Mouse (Mus musculus) MEL (cell line): ENCODE data around the gene Gm20696. TPM values are rescaled to one million over a fixed set of nuclear protein-coding genes. Genes with fewer than 3 reads are reported as not detected.

ENCODE experiments used
- DNase-seq: peaks from one replicate; pipeline ENCODE4 v3.0.0; 2011; ENCODE audit warnings: low read depth, low spot score
- H3K27ac ChIP-seq: 2 replicates; pipeline ENCODE4 v1.5.1; 2012; ENCODE audit warnings: low read depth, mild to moderate bottlenecking, control low read depth, low read length, moderate library complexity; ENCODE audit not compliant: control insufficient read depth
- H3K27me3 ChIP-seq, 2 experiments: fragments of 150-350 bp in 1 of 2; sonication (generic) in 1 of 2; 2 replicates each; pipeline ENCODE4 v1.6.1; 2012; ENCODE audit warnings: low read length in 2 of 2, mild to moderate bottlenecking in 2 of 2, improper control_type of control experiment in 1 of 2, moderate library complexity in 1 of 2; ENCODE audit not compliant: insufficient read depth in 2 of 2, control insufficient read depth in 1 of 2
- H3K36me3 ChIP-seq, 2 experiments: 2 replicates each; pipeline ENCODE4 v1.6.1; 2012 to 2014; ENCODE audit warnings: low read length in 2 of 2, improper control_type of control experiment in 1 of 2, inconsistent platforms in 1 of 2, mild to moderate bottlenecking in 1 of 2; ENCODE audit not compliant: insufficient read depth in 2 of 2, control insufficient read depth in 1 of 2
- H3K4me1 ChIP-seq, 2 experiments: fragments of 150-350 bp in 1 of 2; sonication (generic) in 1 of 2; 2 replicates each; pipeline ENCODE4 v1.6.1; 2012; ENCODE audit warnings: low read length in 2 of 2, improper control_type of control experiment in 1 of 2, mild to moderate bottlenecking in 1 of 2; ENCODE audit not compliant: insufficient read depth in 2 of 2, control insufficient read depth in 1 of 2
- H3K4me3 ChIP-seq, 2 experiments: fragments of 150-350 bp in 1 of 2; sonication (generic) in 1 of 2; 2 replicates each; pipeline ENCODE4 v1.5.1; 2012; ENCODE audit warnings: low read depth in 2 of 2, low read length in 2 of 2, mild to moderate bottlenecking in 2 of 2, moderate library complexity in 2 of 2, control low read depth in 1 of 2, improper control_type of control experiment in 1 of 2; ENCODE audit not compliant: control insufficient read depth in 1 of 2, insufficient read depth in 1 of 2
- H3K79me2 ChIP-seq: 2 replicates; pipeline ENCODE4 v1.6.1; 2012; ENCODE audit warnings: mild to moderate bottlenecking, low read length, moderate library complexity; ENCODE audit not compliant: control insufficient read depth, poor library complexity, insufficient read depth
- H3K9ac ChIP-seq: 2 replicates; pipeline ENCODE4 v1.6.1; 2012; ENCODE audit warnings: low read depth, mild to moderate bottlenecking, control low read depth, low read length, moderate library complexity; ENCODE audit not compliant: control insufficient read depth, poor library complexity, severe bottlenecking
- H3K9me3 ChIP-seq: fragments of 150-350 bp; sonication (generic); replicated peaks from 2 replicates; pipeline ENCODE4 v1.6.1; 2012; ENCODE audit warnings: mild to moderate bottlenecking, low read length, improper control_type of control experiment, moderate library complexity; ENCODE audit not compliant: insufficient read depth
- CTCF ChIP-seq, 3 experiments: IDR thresholded peaks in 2 of 3; conservative IDR thresholded peaks in 1 of 3; 2 replicates each; pipeline ENCODE4 v1.5.1; 2011 to 2012; ENCODE audit warnings: low read length in 3 of 3, low read depth in 2 of 3, mild to moderate bottlenecking in 2 of 3, improper control_type of control experiment in 1 of 3, inconsistent platforms in 1 of 3, mixed read lengths in 1 of 3, moderate library complexity in 1 of 3; ENCODE audit not compliant: control insufficient read depth in 1 of 3, insufficient read depth in 1 of 3, poor library complexity in 1 of 3, severe bottlenecking in 1 of 3
- EP300 ChIP-seq, 2 experiments: IDR thresholded peaks; 2 replicates each; pipeline ENCODE4 v1.6.1; 2011; ENCODE audit warnings: improper control_type of control experiment in 2 of 2, low read length in 2 of 2, low read depth in 1 of 2, mild to moderate bottlenecking in 1 of 2
- GATA1 ChIP-seq: IDR thresholded peaks from 2 replicates; pipeline ENCODE4 v1.6.1; 2011; ENCODE audit warnings: low read depth, low read length, improper control_type of control experiment
- KAT2A ChIP-seq: conservative IDR thresholded peaks from 2 replicates; pipeline ENCODE4 v1.6.1; 2012; ENCODE audit warnings: low read depth, low read length, improper control_type of control experiment, inconsistent platforms
- MAFK ChIP-seq: IDR thresholded peaks from 2 replicates; pipeline ENCODE4 v1.6.1; 2011; ENCODE audit warnings: low read depth, mild to moderate bottlenecking, low read length, improper control_type of control experiment, borderline replicate concordance
- MAZ ChIP-seq: IDR thresholded peaks from 2 replicates; pipeline ENCODE4 v1.6.1; 2012; ENCODE audit warnings: low read depth, mild to moderate bottlenecking, inconsistent platforms, low read length, improper control_type of control experiment
- MEF2A ChIP-seq: IDR thresholded peaks from 2 replicates; pipeline ENCODE4 v1.6.1; 2014; ENCODE audit warnings: low read depth, mild to moderate bottlenecking, inconsistent platforms, low read length, improper control_type of control experiment; ENCODE audit not compliant: poor library complexity, insufficient replicate concordance, severe bottlenecking; ENCODE audit errors: extremely low read depth
- MXI1 ChIP-seq: IDR thresholded peaks from 2 replicates; pipeline ENCODE4 v1.6.1; 2011; ENCODE audit warnings: mild to moderate bottlenecking, low read depth, low read length, improper control_type of control experiment
- MYB ChIP-seq: IDR thresholded peaks from 2 replicates; pipeline ENCODE4 v1.6.1; 2011; ENCODE audit warnings: mild to moderate bottlenecking, low read depth, low read length, improper control_type of control experiment
- POLR2AphosphoS5 ChIP-seq: IDR thresholded peaks from 2 replicates; pipeline ENCODE4 v1.6.1; 2012; ENCODE audit warnings: low read depth, borderline replicate concordance, mild to moderate bottlenecking, inconsistent platforms, low read length, moderate library complexity, mixed read lengths
- RAD21 ChIP-seq: IDR thresholded peaks from 2 replicates; pipeline ENCODE4 v1.6.1; 2011; ENCODE audit warnings: mild to moderate bottlenecking, low read depth, low read length, improper control_type of control experiment
- SIN3A ChIP-seq: IDR thresholded peaks from 2 replicates; pipeline ENCODE4 v1.6.1; 2012; ENCODE audit warnings: low read length, improper control_type of control experiment, inconsistent platforms
- SMC3 ChIP-seq: IDR thresholded peaks from 2 replicates; pipeline ENCODE4 v1.6.1; 2011; ENCODE audit warnings: low read depth, low read length, improper control_type of control experiment
- UBTF ChIP-seq: IDR thresholded peaks from 2 replicates; pipeline ENCODE4 v1.6.1; 2012; ENCODE audit warnings: low read depth, mild to moderate bottlenecking, inconsistent platforms, low read length, improper control_type of control experiment, moderate library complexity, borderline replicate concordance; ENCODE audit not compliant: insufficient read depth
- USF1 ChIP-seq: IDR thresholded peaks from 2 replicates; pipeline ENCODE4 v1.6.1; 2014; ENCODE audit warnings: low read depth, mild to moderate bottlenecking, inconsistent platforms, low read length, improper control_type of control experiment, moderate library complexity
- USF2 ChIP-seq, 2 experiments: IDR thresholded peaks; 2 replicates each; pipeline ENCODE4 v1.6.1; 2011 to 2012; ENCODE audit warnings: improper control_type of control experiment in 2 of 2, low read length in 2 of 2, borderline replicate concordance in 1 of 2, inconsistent platforms in 1 of 2, low read depth in 1 of 2, mild to moderate bottlenecking in 1 of 2; ENCODE audit not compliant: insufficient read depth in 1 of 2
- ZC3H11A ChIP-seq: IDR thresholded peaks from 2 replicates; pipeline ENCODE4 v1.6.1; 2012; ENCODE audit warnings: low read depth, mild to moderate bottlenecking, inconsistent platforms, low read length, improper control_type of control experiment
- ZKSCAN1 ChIP-seq: IDR thresholded peaks from 2 replicates; pipeline ENCODE4 v1.6.1; 2012; ENCODE audit warnings: low read depth, mild to moderate bottlenecking, inconsistent platforms, low read length, improper control_type of control experiment, moderate library complexity
- ZMIZ1 ChIP-seq: IDR thresholded peaks from 2 replicates; pipeline ENCODE4 v1.6.1; 2012; ENCODE audit warnings: low read depth, mild to moderate bottlenecking, inconsistent platforms, low read length, improper control_type of control experiment, moderate library complexity
- ZNF384 ChIP-seq: IDR thresholded peaks from 2 replicates; pipeline ENCODE4 v1.6.1; 2012; ENCODE audit warnings: low read depth, mild to moderate bottlenecking, inconsistent platforms, low read length, improper control_type of control experiment
- polyA plus RNA-seq, 2 experiments: library from polyadenylated mRNA; stranded (reverse) in 1 of 2; unstranded in 1 of 2; fragments of >175 nt in 1 of 2; fragments of >200 nt in 1 of 2; gene quantifications; 2 replicates each; pipeline versions ENCODE4 v1.2.1 to v1.2.4; 2012; ENCODE audit warnings: low replicate concordance in 2 of 2, low read depth in 1 of 2; ENCODE audit not compliant: insufficient read length in 2 of 2, insufficient read depth in 1 of 2, missing spikeins in 1 of 2
- total RNA-seq: library from RNA; depleted of rRNA; stranded (reverse); fragments of 300-350 nt; gene quantifications from 2 replicates; pipeline ENCODE4 v1.2.3, GENCODE M21; 2012

Gene Gm20696
- total and polyA plus RNA-seq, 3 experiments: 0.07 to 0.39 TPM; not detected in 1

DNA sequence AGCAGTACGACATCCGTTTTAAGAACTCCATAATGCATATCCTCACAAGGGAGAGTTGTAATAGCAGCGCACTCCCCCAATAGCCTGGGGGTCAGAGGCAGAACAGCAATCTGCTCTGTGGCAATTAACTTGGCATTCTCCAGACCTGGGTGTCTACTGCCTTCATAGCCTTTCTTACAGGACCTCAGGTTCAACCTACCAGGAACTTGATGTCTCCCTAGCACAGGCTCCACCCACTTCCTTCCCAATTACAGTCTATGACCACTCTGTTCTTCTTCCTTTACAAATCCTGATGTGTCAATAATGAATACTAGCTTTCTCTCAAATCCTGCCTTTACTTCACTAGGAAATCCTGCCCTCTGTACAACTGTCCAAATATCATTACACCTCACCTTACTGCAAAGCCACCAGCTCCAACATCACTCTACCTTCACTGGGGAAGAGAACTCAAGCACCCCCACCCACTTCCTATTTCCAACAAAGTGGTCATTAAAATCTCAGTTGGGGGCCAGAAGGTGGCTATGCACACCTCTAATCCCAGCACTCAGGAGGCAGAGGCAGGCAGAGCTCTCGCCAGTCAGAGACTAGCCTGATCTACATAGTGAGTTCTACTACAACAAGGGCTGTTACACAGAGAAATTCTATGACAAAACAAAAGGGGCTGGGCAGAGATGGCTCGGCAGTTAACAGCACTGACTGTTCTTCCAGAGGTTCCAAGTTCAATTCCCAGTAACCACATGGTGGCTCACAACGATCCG, 212.7 kb downstream of the Gm20696 start:
- no peaks in the 10 kb centered on the region for H3K9me3 ChIP-seq
- H3K79me2 ChIP-seq: no peaks in the 10 kb centered on the region
- TF ChIP-seq MAZ (no peak), ZKSCAN1 (no peak), GATA1 (no peak), ZNF384 (no peak), POLR2AphosphoS5 (no peak), ZMIZ1 (no peak), MXI1 (no peak), USF2 (IDR thresholded peaks at IDR 0.05; ENCODE audit: borderline replicate concordance in 1 of 2, insufficient read depth in 1 of 2, low read depth in 1 of 2, low read length in 2 of 2) (no peak), SMC3 (no peak), EP300 (IDR thresholded peaks at IDR 0.05; ENCODE audit: low read depth in 1 of 2, low read length in 2 of 2) (no peak), KAT2A (no peak), MYB (no peak)
- TF ChIP-seq, all 39 proteins: peak for 0
- DNase-seq: no peak
- Histone ChIP-seq H3K27me3 (no peaks in the 10 kb centered on the region), H3K4me3 (no peak overlapping the region), H3K36me3 (no peaks in the 10 kb centered on the region), H3K27ac (no peak overlapping the region), H3K9ac (no peak overlapping the region), H3K4me1 (no peaks in the 10 kb centered on the region)

DNA sequence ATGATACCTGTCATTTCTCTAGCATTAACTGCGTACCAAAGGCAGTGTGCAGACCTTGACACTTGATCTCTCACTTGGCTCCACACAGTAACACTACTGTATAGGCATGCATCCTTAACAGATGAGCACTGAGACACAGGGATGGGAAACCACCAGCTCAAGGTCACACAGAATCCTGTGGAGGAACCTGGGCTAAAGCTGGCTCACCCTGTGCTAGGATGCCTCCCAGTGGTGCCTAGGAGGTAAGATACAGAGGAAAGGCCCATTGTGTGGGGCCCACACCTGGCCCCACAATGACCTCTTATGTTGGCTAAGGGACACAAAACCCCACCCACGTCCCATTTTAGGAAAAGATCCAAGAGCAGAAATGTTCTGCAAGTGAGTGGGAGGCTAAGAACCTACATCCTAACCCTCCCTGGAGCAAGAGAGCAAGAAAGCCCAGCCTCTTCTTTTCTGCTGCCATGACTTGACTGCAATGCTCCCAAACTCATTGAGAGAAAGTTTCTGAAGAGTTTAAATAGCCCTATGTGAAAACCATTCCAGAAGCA, 213.9 kb downstream of the Gm20696 start:
- H3K79me2 ChIP-seq: no peaks in the 10 kb centered on the region
- H3K4me3 ChIP-seq: no peak overlapping the region
- H3K4me1 ChIP-seq: no peaks in the 10 kb centered on the region
- H3K27me3 ChIP-seq: no peaks in the 10 kb centered on the region
- H3K36me3 ChIP-seq: no peaks in the 10 kb centered on the region
- DNase-seq: peak; percentile 12
- peak; percentile 31; the same call in 1 of the 2 replicates for TF ChIP-seq ZC3H11A
- TF ChIP-seq MEF2A: no peak
- TF ChIP-seq CTCF (IDR thresholded peaks at IDR 0.05 in 2 of 3, conservative IDR thresholded peaks at IDR 0.05 in 1 of 3; ENCODE audit: control insufficient read depth in 1 of 3, insufficient read depth in 1 of 3, low read depth in 2 of 3, low read length in 3 of 3, poor library complexity in 1 of 3, severe bottlenecking in 1 of 3): peak in 2 of 3 experiments; percentile 30 to 42; a peak in 3 of 6 replicates
- no peak for TF ChIP-seq KAT2A
- TF ChIP-seq USF1: no peak
- no peak for TF ChIP-seq MAFK
- no peak for TF ChIP-seq USF2 (IDR thresholded peaks at IDR 0.05; ENCODE audit: borderline replicate concordance in 1 of 2, insufficient read depth in 1 of 2, low read depth in 1 of 2, low read length in 2 of 2)
- no peak for TF ChIP-seq SIN3A
- peak; percentile 48 for TF ChIP-seq SMC3
- no peak for TF ChIP-seq GATA1
- peak; percentile 53 for TF ChIP-seq RAD21
- TF ChIP-seq UBTF: no peak
- no peaks in the 10 kb centered on the region for H3K9me3 ChIP-seq
- H3K27ac ChIP-seq: no peak overlapping the region
- H3K9ac ChIP-seq: no peak overlapping the region
